Mouse (Mus musculus): ENCODE measurements around the gene Olfr412. TPM values are rescaled to one million over a fixed set of nuclear protein-coding genes. Genes with fewer than 3 reads are reported as not detected.

Olfr412 gene
- polyA plus RNA-seq, 1 experiment from 2014 or later = not detected

GRCm38 (mm10) chr11:74395583-74395982 lies 33.7 kb downstream of the Olfr412 start:
- H3K27ac ChIP-seq = no peak overlapping the region

GRCm38 (mm10) chr11:74402126-74402525 lies 40.3 kb downstream of the Olfr412 start:
- Histone ChIP-seq H3K27me3 (ENCODE audit: low read depth, poor library complexity, severe bottlenecking) (no peaks in the 10 kb centered on the region), H3K4me3 (no peak overlapping the region), H3K27ac (no peak overlapping the region), H3K9me3 (replicated peaks) (no peaks in the 10 kb centered on the region), H3K36me3 (no peaks in the 10 kb centered on the region), H3K4me1 (no peaks in the 10 kb centered on the region)
- 54% methylated on average over 2 of the region's 2 CpGs for WGBS
- DNase-seq (ENCODE audit: low spot score) = no peak

More at GRCm38 (mm10) chr11:74395583-74395982, 33.7 kb downstream of the Olfr412 start:
- no peaks in the 10 kb centered on the region for H3K9me3 ChIP-seq (replicated peaks)
- H3K36me3 ChIP-seq = no peaks in the 10 kb centered on the region
- no peak for DNase-seq (ENCODE audit: low spot score)
- H3K4me1 ChIP-seq = no peaks in the 10 kb centered on the region
- H3K4me3 ChIP-seq = no peak overlapping the region
- 78% methylated on average over 18 of the region's 18 CpGs for WGBS
- H3K27me3 ChIP-seq (ENCODE audit: low read depth, poor library complexity, severe bottlenecking) = no peaks in the 10 kb centered on the region

- no peak overlapping the region for H3K4me3 ChIP-seq
- 37% methylated on average over 2 of the region's 2 CpGs for WGBS
- peaks cover 7% of the 10 kb centered on the region for H3K4me1 ChIP-seq
- no peaks in the 10 kb centered on the region for H3K27me3 ChIP-seq (ENCODE audit: low read depth, poor library complexity, severe bottlenecking)
- H3K36me3 ChIP-seq = no peaks in the 10 kb centered on the region
- H3K9me3 ChIP-seq (replicated peaks) = no peaks in the 10 kb centered on the region
- DNase-seq (ENCODE audit: low spot score) = no peak
- no peak overlapping the region for H3K27ac ChIP-seq
Measured at GRCm38 (mm10) chr11:74404216-74404615, 42.3 kb downstream of the Olfr412 start.

- WGBS = 77% methylated on average over 7 of the region's 7 CpGs
- Histone ChIP-seq H3K4me3 (no peak overlapping the region), H3K4me1 (peaks cover 16% of the 10 kb centered on the region), H3K27ac (no peak overlapping the region), H3K9me3 (replicated peaks) (no peaks in the 10 kb centered on the region), H3K27me3 (ENCODE audit: low read depth, poor library complexity, severe bottlenecking) (no peaks in the 10 kb centered on the region), H3K36me3 (no peaks in the 10 kb centered on the region)
- DNase-seq (ENCODE audit: low spot score) = no peak
Measured at GRCm38 (mm10) chr11:74405201-74405600, 43.3 kb downstream of the Olfr412 start.

GRCm38 (mm10) chr11:74408587-74409446 lies 46.9 kb downstream of the Olfr412 start:
- Histone ChIP-seq H3K9me3 (replicated peaks) (no peaks in the 10 kb centered on the region), H3K27me3 (ENCODE audit: low read depth, poor library complexity, severe bottlenecking) (no peaks in the 10 kb centered on the region), H3K4me1 (peaks cover 16% of the 10 kb centered on the region), H3K36me3 (no peaks in the 10 kb centered on the region), H3K4me3 (no peak overlapping the region), H3K27ac (peak overlapping the region; percentile 56; the same call in 1 of the 2 replicates)
- 82% methylated on average over 4 of the region's 4 CpGs for WGBS
- no peak for DNase-seq (ENCODE audit: low spot score)

GRCm38 (mm10) chr11:74409447-74409754 lies 47.5 kb downstream of the Olfr412 start:
- no peaks in the 10 kb centered on the region for H3K9me3 ChIP-seq (replicated peaks)
- WGBS = 54% methylated on average over 5 of the region's 5 CpGs
- no peak overlapping the region for H3K4me3 ChIP-seq
- H3K36me3 ChIP-seq = no peaks in the 10 kb centered on the region
- no peaks in the 10 kb centered on the region for H3K27me3 ChIP-seq (ENCODE audit: low read depth, poor library complexity, severe bottlenecking)
- no peak for DNase-seq (ENCODE audit: low spot score)
- H3K4me1 ChIP-seq = peaks cover 16% of the 10 kb centered on the region
- peak overlapping the region; percentile 7; the same call in 1 of the 2 replicates for H3K27ac ChIP-seq

GRCm38 (mm10) chr11:74409757-74410174 lies 47.9 kb downstream of the Olfr412 start:
- no peaks in the 10 kb centered on the region for H3K27me3 ChIP-seq (ENCODE audit: low read depth, poor library complexity, severe bottlenecking)
- peaks cover 16% of the 10 kb centered on the region for H3K4me1 ChIP-seq
- peak overlapping the region; percentile 7; the same call in 1 of the 2 replicates for H3K27ac ChIP-seq
- WGBS = 56% methylated on average over 4 of the region's 4 CpGs
- H3K9me3 ChIP-seq (replicated peaks) = no peaks in the 10 kb centered on the region
- H3K36me3 ChIP-seq = no peaks in the 10 kb centered on the region
- DNase-seq (ENCODE audit: low spot score) = no peak
- H3K4me3 ChIP-seq = no peak overlapping the region

- DNase-seq (ENCODE audit: low spot score) = no peak
- Histone ChIP-seq H3K27me3 (ENCODE audit: low read depth, poor library complexity, severe bottlenecking) (no peaks in the 10 kb centered on the region), H3K36me3 (no peaks in the 10 kb centered on the region), H3K4me3 (no peak overlapping the region), H3K9me3 (replicated peaks) (no peaks in the 10 kb centered on the region), H3K27ac (no peak overlapping the region), H3K4me1 (peaks cover 16% of the 10 kb centered on the region)
- 71% methylated on average over 3 of the region's 3 CpGs for WGBS
Measured at GRCm38 (mm10) chr11:74411943-74412342, 50.1 kb downstream of the Olfr412 start.

GRCm38 (mm10) chr11:74412462-74412861 lies 50.6 kb downstream of the Olfr412 start:
- Histone ChIP-seq H3K36me3 (no peaks in the 10 kb centered on the region), H3K4me1 (peaks cover 16% of the 10 kb centered on the region), H3K4me3 (no peak overlapping the region), H3K27me3 (ENCODE audit: low read depth, poor library complexity, severe bottlenecking) (no peaks in the 10 kb centered on the region), H3K9me3 (replicated peaks) (no peaks in the 10 kb centered on the region), H3K27ac (no peak overlapping the region)
- WGBS = 87% methylated on average over 3 of the region's 3 CpGs
- no peak for DNase-seq (ENCODE audit: low spot score)

GRCm38 (mm10) chr11:74413449-74413972 lies 51.6 kb downstream of the Olfr412 start:
- 79% methylated on average over 3 of the region's 3 CpGs for WGBS
- H3K4me1 ChIP-seq = peaks cover 16% of the 10 kb centered on the region
- DNase-seq (ENCODE audit: low spot score) = no peak

GRCm38 (mm10) chr11:74414112-74414511 lies 52.2 kb downstream of the Olfr412 start:
- no peaks in the 10 kb centered on the region for H3K27me3 ChIP-seq (ENCODE audit: low read depth, poor library complexity, severe bottlenecking)
- no peak for DNase-seq (ENCODE audit: low spot score)
- peaks cover 10% of the 10 kb centered on the region for H3K4me1 ChIP-seq
- no peaks in the 10 kb centered on the region for H3K36me3 ChIP-seq
- H3K9me3 ChIP-seq (replicated peaks) = no peaks in the 10 kb centered on the region
- 82% methylated on average over 9 of the region's 9 CpGs for WGBS
- H3K4me3 ChIP-seq = no peak overlapping the region
- no peak overlapping the region for H3K27ac ChIP-seq

More at GRCm38 (mm10) chr11:74413449-74413972, 51.6 kb downstream of the Olfr412 start:
- H3K9me3 ChIP-seq (replicated peaks) = no peaks in the 10 kb centered on the region
- no peak overlapping the region for H3K4me3 ChIP-seq
- no peaks in the 10 kb centered on the region for H3K27me3 ChIP-seq (ENCODE audit: low read depth, poor library complexity, severe bottlenecking)
- H3K36me3 ChIP-seq = no peaks in the 10 kb centered on the region
- H3K27ac ChIP-seq = no peak overlapping the region

GRCm38 (mm10) chr11:74415736-74416135 lies 53.9 kb downstream of the Olfr412 start:
- 84% methylated on average over 12 of the region's 12 CpGs for WGBS
- H3K27me3 ChIP-seq (ENCODE audit: low read depth, poor library complexity, severe bottlenecking) = no peaks in the 10 kb centered on the region
- H3K9me3 ChIP-seq (replicated peaks) = no peaks in the 10 kb centered on the region
- no peak overlapping the region for H3K27ac ChIP-seq
- DNase-seq (ENCODE audit: low spot score) = no peak
- H3K36me3 ChIP-seq = no peaks in the 10 kb centered on the region
- H3K4me1 ChIP-seq = no peaks in the 10 kb centered on the region
- H3K4me3 ChIP-seq = no peak overlapping the region
